Mouse (Mus musculus): ENCODE measurements around the gene Spg11.

GRCm38 (mm10) chr2:122151221-122151620, 33.0 kb upstream of the Spg11 start:
- TF ChIP-seq POLR2A (IDR thresholded peaks at IDR 0.05; ENCODE audit: extremely low read depth, insufficient read depth, low read length), result no peak
- no peak for TF ChIP-seq CTCF (IDR thresholded peaks at IDR 0.05; ENCODE audit: extremely low read depth, insufficient read depth, low read length)

All from cortical plate, adult 2 months (tissue).